Mouse (Mus musculus) erythroblast, embryonic 14.5 days (primary cell): ENCODE data around the gene Hoxa4. TPM values are rescaled to one million over a fixed set of nuclear protein-coding genes. Genes with fewer than 3 reads are reported as not detected.

Source experiments
- H3K27me3 ChIP-seq: 2 replicates; pipeline ENCODE4 v1.6.1; 2012; ENCODE audit warnings: inconsistent platforms; ENCODE audit not compliant: control insufficient read depth
- H3K36me3 ChIP-seq: 2 replicates; pipeline ENCODE4 v1.6.1; 2012; ENCODE audit warnings: mild to moderate bottlenecking, inconsistent platforms; ENCODE audit not compliant: control insufficient read depth
- H3K4me1 ChIP-seq: 2 replicates; pipeline ENCODE4 v1.6.1; 2012; ENCODE audit warnings: inconsistent platforms; ENCODE audit not compliant: control insufficient read depth
- H3K4me3 ChIP-seq: replicated peaks from 2 replicates; pipeline ENCODE3; 2012; ENCODE audit warnings: moderate library complexity, mild to moderate bottlenecking, inconsistent platforms
- H3K9me3 ChIP-seq: 2 replicates; pipeline ENCODE4 v1.6.1; 2012; ENCODE audit warnings: low read length, inconsistent platforms, mixed read lengths; ENCODE audit not compliant: control insufficient read depth
- GATA1 ChIP-seq: IDR thresholded peaks from 2 replicates; pipeline ENCODE4 v1.6.1; 2012; ENCODE audit warnings: low read length, inconsistent platforms, mixed read lengths
- TAL1 ChIP-seq: IDR thresholded peaks from 3 replicates; pipeline ENCODE4 v1.6.1; 2012; ENCODE audit warnings: low read length, inconsistent platforms, mixed read lengths
- polyA plus RNA-seq: library from polyadenylated mRNA; stranded (reverse); fragments of >175 nt; gene quantifications from 2 replicates; pipeline ENCODE4 v1.2.3, GENCODE M21; 2012

Gene Hoxa4
- polyA plus RNA-seq, 1 experiment, result not detected

DNA sequence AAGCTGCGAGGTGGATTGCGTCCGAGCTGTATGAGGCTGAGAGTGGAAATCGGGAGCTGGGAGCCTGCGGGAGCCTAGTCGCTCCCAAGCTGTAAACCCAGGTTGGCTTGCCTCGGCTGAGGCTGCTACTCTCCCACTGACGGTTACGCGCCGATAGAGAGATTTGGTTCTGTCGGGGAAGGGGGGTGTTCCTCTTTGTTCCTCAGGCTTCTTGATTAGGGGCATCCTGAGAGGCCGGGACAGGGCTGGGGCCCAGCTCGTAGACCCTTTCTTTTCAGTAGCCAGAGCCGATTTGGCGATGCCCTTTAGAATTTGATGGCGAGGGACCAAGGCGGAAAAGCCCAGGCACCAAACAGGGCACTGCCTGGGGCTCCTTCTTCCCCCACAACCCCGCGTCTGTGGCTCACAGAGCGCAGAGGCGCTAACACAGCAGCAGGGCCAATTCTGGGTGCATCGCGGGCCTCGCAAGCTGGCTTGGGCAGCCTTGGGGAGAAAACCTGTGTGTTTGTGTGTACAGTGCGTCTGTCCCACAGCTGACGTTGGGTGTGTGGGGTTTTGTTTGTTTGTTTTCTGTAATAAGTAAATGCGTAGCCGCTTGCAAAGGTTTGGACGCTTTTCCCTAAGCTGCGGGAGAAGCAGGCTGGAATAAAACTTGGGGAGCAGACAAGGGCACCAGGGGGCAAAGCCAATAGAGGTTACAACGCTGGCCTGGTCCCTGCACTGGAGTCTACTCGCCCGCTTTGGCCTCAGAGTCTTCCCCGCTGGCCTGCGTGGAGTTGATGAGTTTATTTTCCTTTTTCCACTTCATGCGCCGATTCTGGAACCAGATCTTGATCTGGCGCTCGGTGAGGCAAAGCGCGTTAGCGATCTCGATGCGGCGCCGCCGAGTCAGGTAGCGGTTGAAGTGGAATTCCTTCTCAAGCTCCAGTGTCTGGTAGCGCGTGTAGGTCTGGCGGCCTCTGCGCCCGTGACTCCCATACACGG is 14.4 kb upstream of the Hoxa4 start:
- no peak for TF ChIP-seq TAL1
- no peak for TF ChIP-seq GATA1

DNA sequence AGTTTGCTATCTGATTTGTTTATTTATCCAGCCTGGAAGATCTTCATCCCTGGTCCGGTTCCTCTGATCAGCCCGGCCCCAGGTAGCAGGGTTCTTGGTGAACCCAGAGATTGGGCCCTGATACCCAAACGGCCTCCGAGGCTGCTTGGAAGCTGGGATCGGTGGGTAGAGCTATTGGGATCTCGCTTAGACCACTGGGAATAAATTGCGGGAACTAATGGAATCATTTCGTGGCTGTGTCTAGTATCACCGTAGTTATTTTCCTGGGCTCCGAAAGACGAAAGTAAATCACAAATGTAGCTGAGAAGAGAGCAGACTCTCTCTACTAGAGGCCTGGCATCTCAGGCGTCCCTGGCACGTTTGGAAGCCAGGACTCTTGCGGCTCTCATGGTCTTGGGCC is 13.7 kb upstream of the Hoxa4 start:
- TF ChIP-seq TAL1, result no peak
- TF ChIP-seq GATA1, result no peak
- no peaks in the 10 kb centered on the region for H3K36me3 ChIP-seq
- no peaks in the 10 kb centered on the region for H3K4me1 ChIP-seq
- no peak overlapping the region for H3K4me3 ChIP-seq
- H3K9me3 ChIP-seq, result no peaks in the 10 kb centered on the region; the same call in 1 of the 2 replicates
- H3K27me3 ChIP-seq, result peaks cover 100% of the 10 kb centered on the region

More for the DNA sequence above, 14.4 kb upstream of the Hoxa4 start:
- Histone ChIP-seq H3K9me3 (no peaks in the 10 kb centered on the region; the same call in 1 of the 2 replicates), H3K27me3 (peaks cover 100% of the 10 kb centered on the region), H3K4me3 (no peak overlapping the region), H3K36me3 (no peaks in the 10 kb centered on the region), H3K4me1 (no peaks in the 10 kb centered on the region)

DNA sequence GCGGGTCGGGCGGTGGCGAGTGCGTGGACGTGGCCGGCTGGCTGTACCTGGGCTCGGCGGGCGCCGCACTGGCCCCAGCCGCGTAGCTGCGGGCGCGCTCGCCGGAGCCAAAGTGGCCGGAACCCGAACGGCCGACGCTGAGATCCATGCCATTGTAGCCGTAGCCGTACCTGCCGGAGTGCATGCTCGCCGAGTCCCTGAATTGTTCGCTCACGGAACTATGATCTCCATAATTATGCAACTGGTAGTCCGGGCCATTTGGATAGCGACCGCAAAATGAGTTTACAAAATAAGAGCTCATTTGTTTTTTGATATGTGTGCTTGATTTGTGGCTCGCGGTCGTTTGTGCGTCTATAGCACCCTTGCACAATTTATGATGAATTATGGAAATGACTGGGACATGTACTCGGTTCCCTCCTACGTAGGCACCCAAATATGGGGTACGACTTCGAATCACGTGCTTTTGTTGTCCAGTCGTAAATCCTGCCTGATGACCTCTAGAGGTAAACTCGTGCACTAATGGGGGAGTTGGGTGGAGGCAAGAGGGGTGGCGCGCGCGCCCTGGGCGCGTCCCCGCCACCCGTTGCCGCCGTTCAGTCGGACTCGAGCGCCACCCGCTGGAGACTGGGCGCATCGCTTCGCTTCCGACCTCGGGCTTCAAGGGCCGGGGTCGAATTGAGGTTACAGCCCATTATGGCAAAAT is 12.6 kb upstream of the Hoxa4 start, which contains the start of gene Hoxa5:
Hoxa5 (minus strand) TSS at position 538 of the 703 bp plus-strand sequence.
- H3K9me3 ChIP-seq, result no peaks in the 10 kb centered on the region; the same call in 1 of the 2 replicates
- no peak for TF ChIP-seq TAL1
- TF ChIP-seq GATA1, result no peak
- H3K27me3 ChIP-seq, result peaks cover 100% of the 10 kb centered on the region
- no peaks in the 10 kb centered on the region for H3K36me3 ChIP-seq
- no peak within 1 kb of the TSS for H3K4me3 ChIP-seq
- no peaks in the 10 kb centered on the region for H3K4me1 ChIP-seq

DNA sequence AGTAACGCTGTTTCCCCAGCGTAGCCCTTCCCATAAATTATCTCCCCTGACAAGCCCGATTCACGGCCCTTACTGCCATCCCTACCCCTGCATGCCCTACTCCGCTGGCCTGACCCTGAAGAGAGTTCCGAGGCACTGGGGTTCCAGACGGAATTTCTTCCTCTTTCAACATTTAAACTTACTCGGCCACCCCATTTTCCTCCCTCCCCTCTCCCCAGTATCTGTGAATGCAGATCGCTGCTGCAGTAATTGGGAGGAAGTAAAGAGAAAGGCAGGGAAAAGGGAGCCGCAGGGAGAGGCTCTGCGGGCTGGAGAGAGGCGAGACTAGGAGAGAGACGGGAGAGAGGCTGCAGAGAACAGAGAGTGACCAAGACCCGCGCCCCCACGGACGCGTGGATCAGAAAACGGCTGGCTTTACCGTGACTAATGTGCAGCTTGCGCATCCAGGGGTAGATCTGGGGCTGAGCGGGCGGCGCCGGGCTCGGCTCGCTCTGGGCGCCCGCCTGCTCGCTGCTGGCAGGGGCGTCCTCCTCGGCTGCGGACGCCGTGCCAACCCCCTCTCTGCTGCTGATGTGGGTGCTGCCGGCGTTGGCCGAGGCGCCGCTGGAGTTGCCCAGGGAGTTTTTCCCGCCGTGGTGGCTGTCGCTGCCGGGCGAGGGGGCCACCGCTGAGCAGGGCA is 12.0 kb upstream of the Hoxa4 start:
- Histone ChIP-seq H3K36me3 (no peaks in the 10 kb centered on the region), H3K27me3 (peaks cover 99% of the 10 kb centered on the region), H3K9me3 (no peaks in the 10 kb centered on the region), H3K4me1 (no peaks in the 10 kb centered on the region), H3K4me3 (no peak overlapping the region)
- TF ChIP-seq GATA1 (no peak), TAL1 (no peak)

DNA sequence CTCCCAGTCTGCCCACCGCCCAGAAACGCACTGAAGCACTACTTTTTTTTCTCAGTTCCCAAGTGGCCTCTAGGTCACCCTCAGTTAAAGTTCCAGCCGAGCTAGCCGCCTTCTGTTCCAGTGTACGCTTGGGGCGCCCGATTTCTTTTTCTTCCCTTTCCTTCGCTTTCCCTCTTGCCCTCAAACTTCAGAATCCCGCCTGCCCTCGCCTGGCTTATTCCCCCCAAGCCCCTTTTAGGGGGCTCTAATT is 11.5 kb upstream of the Hoxa4 start:
- TF ChIP-seq GATA1, result no peak
- no peak for TF ChIP-seq TAL1
- Histone ChIP-seq H3K36me3 (no peaks in the 10 kb centered on the region), H3K4me3 (no peak overlapping the region), H3K9me3 (no peaks in the 10 kb centered on the region), H3K27me3 (peaks cover 99% of the 10 kb centered on the region), H3K4me1 (no peaks in the 10 kb centered on the region)

DNA sequence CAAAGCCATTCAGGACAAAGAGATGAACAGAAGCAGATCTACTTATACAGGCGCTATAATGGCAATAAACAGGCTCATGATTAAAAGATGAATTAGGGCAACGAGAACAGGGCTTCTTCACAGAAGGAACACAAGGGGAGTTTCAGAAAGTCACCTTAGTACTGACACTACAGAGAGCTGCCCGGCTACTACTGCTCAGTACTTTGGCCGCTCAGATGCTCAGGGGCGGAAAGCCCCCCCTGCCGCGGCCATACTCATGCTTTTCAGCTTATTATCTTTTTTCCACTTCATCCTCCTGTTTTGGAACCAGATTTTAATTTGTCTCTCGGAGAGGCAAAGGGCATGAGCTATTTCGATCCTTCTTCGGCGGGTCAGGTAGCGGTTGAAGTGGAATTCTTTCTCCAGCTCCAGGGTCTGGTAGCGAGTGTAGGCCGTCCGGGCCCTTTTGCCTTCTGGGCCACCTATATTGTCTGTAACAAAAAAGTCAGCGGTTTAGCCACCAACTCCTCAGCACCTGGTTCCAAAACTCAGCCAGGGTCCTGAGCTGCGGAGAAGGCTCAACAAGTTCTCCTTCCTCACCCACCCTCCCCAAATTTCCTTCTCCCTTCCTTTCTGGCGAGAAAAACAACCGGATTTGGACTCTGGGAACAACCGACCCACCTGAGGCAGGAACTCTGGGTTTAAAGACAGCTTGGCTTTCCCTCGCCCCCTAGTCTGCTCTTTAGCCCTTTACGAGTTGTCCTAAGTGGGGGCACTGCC is 11.0 kb upstream of the Hoxa4 start:
- no peaks in the 10 kb centered on the region for H3K9me3 ChIP-seq
- TF ChIP-seq GATA1 (no peak), TAL1 (no peak)
- H3K4me1 ChIP-seq, result no peaks in the 10 kb centered on the region
- peaks cover 99% of the 10 kb centered on the region for H3K27me3 ChIP-seq
- no peak overlapping the region for H3K4me3 ChIP-seq
- no peaks in the 10 kb centered on the region for H3K36me3 ChIP-seq

DNA sequence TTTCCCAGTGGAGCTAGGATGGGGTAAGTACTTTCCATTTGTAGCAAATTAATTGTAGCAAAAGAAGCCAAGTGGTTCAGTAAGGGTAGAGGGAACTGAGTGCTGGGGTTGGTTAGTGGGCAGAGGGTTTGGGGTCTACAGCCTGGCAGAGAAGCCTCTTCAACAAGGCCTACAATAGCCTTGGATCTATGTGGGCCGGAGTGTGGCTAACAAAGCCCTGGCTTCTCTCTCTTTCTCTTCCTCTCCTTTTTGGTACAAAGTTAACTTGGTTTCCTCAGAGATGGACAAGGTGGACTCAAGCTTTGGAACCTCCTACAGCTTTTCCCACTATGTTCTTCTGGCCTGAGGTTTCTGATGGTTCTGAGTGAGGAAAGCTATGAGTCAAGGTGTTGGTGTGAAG is 9.7 kb upstream of the Hoxa4 start:
- Histone ChIP-seq H3K9me3 (no peaks in the 10 kb centered on the region), H3K4me3 (no peak overlapping the region), H3K27me3 (peaks cover 99% of the 10 kb centered on the region), H3K4me1 (no peaks in the 10 kb centered on the region), H3K36me3 (no peaks in the 10 kb centered on the region)
- no peak for TF ChIP-seq GATA1
- no peak for TF ChIP-seq TAL1

DNA sequence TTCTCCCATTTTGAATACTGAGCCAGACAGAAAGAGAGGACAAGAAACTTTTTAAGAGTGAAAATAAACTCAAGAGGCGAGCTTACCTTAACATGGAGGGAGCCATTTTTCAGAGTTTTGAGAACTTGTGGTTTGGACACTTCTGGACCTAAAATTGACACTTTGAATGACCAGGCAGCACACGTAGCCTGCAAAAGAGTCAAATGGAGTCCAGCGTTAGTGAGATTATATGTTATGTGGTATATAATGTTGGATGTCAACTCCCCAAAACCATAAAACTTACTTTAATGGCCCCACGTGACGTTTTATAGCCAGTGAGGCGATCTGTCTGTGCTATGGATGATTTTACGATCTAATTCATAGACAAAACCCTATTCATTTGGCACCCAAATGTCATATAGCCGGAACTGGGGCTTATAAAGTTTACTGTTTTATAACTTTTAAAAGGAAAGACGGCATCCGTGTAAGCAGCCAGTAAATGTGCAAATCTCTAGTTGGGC is 9.2 kb upstream of the Hoxa4 start:
- H3K4me3 ChIP-seq, result no peak overlapping the region
- peaks cover 99% of the 10 kb centered on the region for H3K27me3 ChIP-seq
- H3K4me1 ChIP-seq, result no peaks in the 10 kb centered on the region
- H3K9me3 ChIP-seq, result no peaks in the 10 kb centered on the region
- no peaks in the 10 kb centered on the region for H3K36me3 ChIP-seq
- no peak for TF ChIP-seq GATA1
- TF ChIP-seq TAL1, result no peak
